Mouse (Mus musculus): ENCODE measurements at regions not wholly inside any gene's neighbourhood (a gene's known extent, or its start where the extent isn't known, plus 50 kb on each side); places are given as distances from the start of the nearest gene placed in this dataset.

- intact Hi-C loops (cut with DNase I), result no loop called here
- DNase-seq, result no peak
Measured at GRCm38 (mm10) chr7:136556436-136556835, 338.0 kb upstream of the Mgmt start.

GRCm38 (mm10) chr7:136559536-136559935 is 334.9 kb upstream of the Mgmt start:
- no peak for DNase-seq
- intact Hi-C loops (cut with DNase I), result no loop called here

DNA sequence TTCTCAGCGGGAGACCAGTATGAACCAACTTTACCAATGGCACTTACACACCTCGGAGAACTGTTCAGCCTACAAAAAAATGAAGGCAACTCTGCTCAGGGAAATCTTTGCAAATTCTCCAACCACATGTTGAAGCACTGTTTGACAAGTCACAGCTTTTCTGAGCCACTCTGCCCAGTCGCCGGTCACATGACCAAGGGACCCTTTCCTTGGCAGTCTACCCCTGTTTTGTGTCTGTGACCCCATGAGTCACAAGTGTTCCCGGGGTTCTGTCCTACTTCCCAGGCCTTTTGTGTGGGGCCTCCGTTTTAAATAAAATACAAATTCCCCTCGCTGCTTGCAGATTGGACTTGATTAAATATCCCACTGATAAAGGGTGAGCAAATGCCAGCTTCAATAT is 323.5 kb upstream of the Mgmt start:
- peak; percentile 11 to 29 for DNase-seq
- intact Hi-C loops (cut with DNase I), result no loop called here

- intact Hi-C loops (cut with DNase I), result no loop called here
- no peak for DNase-seq
Measured at GRCm38 (mm10) chr7:136581896-136582295, 312.5 kb upstream of the Mgmt start.

DNA sequence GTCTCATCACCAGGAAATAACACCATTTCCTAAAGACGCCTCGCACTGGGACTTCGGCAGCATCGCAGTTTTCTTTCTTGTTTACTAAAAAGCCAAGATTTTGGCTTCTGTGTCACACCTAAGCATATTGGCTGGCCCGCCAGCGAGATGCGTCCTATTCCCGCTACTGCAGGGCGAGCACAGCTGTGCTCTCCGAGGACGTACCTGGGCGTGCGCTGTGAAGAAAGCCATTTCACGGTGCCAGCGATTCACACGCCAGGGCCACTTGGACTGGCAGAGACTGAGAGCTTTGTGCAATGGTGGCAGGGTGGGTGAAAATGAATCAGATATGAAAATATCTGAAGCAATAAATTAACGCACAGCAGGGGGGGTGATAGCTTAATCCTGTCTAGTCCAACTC is 310.1 kb upstream of the Mgmt start:
- no peak for DNase-seq

DNA sequence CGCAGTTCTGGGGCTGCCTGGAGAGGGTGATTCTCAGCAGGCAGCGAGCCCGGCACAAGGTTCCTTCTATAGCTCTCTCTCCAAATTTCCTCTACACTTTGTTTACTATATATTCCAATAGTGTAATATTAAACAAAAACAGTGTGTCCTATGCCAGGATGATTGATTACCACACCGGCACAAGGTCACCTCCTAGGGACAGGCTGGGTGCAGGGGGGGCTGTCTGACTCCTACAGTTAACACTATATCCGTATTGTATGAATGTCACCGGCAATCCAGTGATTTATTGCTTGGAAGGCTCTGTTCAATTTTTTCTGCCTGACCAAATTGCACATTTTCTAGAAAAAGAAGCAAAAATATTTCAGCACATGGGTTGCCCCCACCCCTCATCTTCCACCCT is 305.9 kb upstream of the Mgmt start:
- no peak for DNase-seq
- intact Hi-C loops (cut with DNase I), result no loop called here

More for the DNA sequence above, 310.1 kb upstream of the Mgmt start:
- intact Hi-C loops (cut with DNase I), result no loop called here

DNA sequence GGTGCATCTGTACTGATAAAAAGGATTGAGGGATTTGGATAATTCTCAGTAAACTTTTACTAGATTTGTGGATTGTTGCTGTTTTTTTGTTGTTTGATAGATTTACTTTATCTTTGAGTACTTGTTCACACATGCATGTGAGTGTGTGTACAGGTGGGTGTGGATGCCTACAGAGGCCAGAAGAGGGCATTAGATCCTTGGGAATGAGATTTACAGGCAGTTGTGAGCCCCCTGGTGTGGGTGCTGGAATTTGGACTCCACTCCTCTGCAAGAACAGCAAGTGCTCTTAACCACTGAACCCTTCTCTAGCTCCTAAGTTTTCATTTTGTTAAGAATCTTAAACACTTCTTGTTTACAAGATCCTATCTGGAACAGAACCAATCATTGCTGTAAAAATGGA is 303.5 kb upstream of the Mgmt start:
- intact Hi-C loops (cut with DNase I), result no loop called here
- DNase-seq, result no peak

DNA sequence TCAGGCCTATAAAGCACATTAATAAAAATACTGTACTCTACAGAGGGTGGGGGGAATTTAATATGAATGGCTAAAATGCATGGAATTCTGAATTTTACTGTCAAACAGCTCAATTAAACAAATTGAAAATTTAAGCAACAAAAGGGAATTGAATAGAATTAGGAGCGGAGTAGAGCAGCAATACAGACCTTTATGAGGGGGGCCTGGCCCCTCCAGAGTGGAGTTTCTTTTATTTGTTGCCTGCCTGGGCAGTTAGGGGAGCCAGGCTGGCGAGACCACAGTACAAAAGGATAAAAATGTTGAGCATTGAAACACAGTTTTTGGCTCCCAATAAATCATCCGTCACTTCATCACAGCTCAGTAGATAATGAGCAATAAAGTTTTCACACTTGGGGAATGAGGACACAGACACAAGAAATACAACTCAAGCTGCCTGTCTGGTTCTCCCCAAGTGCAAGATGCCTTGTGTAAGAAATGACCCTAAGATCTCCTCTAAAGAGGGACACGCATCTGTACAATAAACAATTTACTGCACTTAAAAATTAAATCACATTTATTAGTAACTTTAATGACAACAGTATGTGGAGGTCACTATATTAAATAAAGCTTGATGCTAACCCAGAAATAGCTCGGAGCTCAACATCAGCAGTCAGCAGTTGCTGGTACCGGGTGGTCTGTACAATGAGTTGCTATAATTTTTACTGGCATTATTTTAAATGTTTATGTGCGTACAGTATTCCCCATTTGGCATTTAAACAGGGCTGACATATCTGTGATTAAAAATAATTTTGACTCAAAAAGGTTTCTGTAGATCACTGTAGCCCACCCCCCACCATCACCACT is 286.9 kb upstream of the Mgmt start:
- intact Hi-C loops (cut with DNase I), result loop anchor here (10.0 kb wide), 1 partner anchor 63 kb away; no protein-coding TSS in a partner anchor
- no peak for DNase-seq

GRCm38 (mm10) chr7:136613496-136613895 is 280.9 kb upstream of the Mgmt start:
- DNase-seq, result peak; percentile 47 to 57
- intact Hi-C loops (cut with DNase I), result no loop called here

- DNase-seq, result no peak
- intact Hi-C loops (cut with DNase I), result no loop called here
Measured at GRCm38 (mm10) chr7:136624496-136624895, 269.9 kb upstream of the Mgmt start.

- DNase-seq, result peak; percentile 46 to 48
- intact Hi-C loops (cut with DNase I), result no loop called here
Measured at GRCm38 (mm10) chr7:136631089-136631488, 263.3 kb upstream of the Mgmt start.

- intact Hi-C loops (cut with DNase I), result no loop called here
- DNase-seq, result no peak
Measured at GRCm38 (mm10) chr7:136640160-136640559, 254.3 kb upstream of the Mgmt start.

- intact Hi-C loops (cut with DNase I), result no loop called here
Measured at GRCm38 (mm10) chr7:136640771-136641170, 253.6 kb upstream of the Mgmt start.

GRCm38 (mm10) chr7:136649796-136650195 is 244.6 kb upstream of the Mgmt start:
- no peak for DNase-seq
- intact Hi-C loops (cut with DNase I), result no loop called here

More at GRCm38 (mm10) chr7:136640771-136641170, 253.6 kb upstream of the Mgmt start:
- DNase-seq, result no peak

DNA sequence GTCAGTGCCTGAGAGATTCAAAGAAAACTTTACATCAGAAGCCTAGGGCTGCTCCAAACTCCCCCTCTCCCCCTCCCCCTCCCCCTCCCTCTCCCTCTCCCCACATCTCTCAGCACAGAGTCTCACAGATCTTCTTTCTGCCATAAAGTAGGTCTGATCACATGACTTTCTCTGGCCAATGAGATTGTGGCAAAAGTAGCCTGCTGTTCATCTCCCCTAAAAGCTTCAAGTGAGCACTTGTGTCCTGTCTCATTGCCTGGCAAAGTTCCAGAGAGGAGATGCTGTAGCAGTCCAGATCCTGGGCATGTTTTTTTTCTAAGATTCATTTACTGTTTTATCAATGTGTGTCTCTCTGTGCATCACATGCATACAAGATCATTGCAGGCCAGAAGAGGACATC is 234.5 kb upstream of the Mgmt start:
- DNase-seq, result no peak
- intact Hi-C loops (cut with DNase I), result no loop called here

GRCm38 (mm10) chr7:136660401-136660800 is 234.0 kb upstream of the Mgmt start:
- intact Hi-C loops (cut with DNase I), result no loop called here
- DNase-seq, result no peak

DNA sequence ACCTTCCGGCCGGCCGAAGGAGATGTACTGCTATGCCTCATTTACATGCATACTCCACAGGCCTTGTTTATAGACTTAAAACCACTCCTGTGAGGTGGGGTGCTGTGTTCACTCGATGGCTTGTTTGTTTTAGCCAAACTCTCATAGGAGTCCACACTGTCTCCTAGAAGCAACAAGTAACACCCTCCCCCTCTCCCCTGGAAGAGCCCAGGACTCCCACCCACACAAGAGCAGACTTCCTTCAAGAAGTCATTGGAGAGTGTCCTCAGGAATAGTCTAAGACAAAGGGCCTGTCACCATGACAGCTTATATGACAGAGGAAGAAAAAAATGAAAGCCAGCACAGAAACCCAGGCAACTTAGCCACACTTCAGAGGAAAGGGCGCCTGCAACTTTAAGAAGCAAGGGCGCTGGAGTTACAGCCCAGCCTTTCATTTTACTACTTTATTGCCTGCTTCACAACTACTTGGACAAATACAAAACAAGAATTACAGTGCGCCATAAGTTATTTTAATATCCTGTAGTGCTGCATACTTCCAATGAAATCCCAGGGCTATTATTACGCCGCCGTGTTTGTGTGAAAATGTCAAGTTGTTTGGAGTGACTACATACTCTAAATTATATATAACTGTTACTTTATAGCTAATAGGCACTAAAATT is 229.9 kb upstream of the Mgmt start:
- DNase-seq, result no peak
- intact Hi-C loops (cut with DNase I), result no loop called here

- DNase-seq, result no peak
- intact Hi-C loops (cut with DNase I), result no loop called here
Measured at GRCm38 (mm10) chr7:136665901-136666300, 228.5 kb upstream of the Mgmt start.

- intact Hi-C loops (cut with DNase I), result no loop called here
- DNase-seq, result no peak
Measured at GRCm38 (mm10) chr7:136666707-136667106, 227.7 kb upstream of the Mgmt start.

GRCm38 (mm10) chr7:136670675-136671074 is 223.7 kb upstream of the Mgmt start:
- intact Hi-C loops (cut with DNase I), result no loop called here
- DNase-seq, result no peak

- intact Hi-C loops (cut with DNase I), result no loop called here
- no peak for DNase-seq
Measured at GRCm38 (mm10) chr7:136674159-136674558, 220.3 kb upstream of the Mgmt start.

DNA sequence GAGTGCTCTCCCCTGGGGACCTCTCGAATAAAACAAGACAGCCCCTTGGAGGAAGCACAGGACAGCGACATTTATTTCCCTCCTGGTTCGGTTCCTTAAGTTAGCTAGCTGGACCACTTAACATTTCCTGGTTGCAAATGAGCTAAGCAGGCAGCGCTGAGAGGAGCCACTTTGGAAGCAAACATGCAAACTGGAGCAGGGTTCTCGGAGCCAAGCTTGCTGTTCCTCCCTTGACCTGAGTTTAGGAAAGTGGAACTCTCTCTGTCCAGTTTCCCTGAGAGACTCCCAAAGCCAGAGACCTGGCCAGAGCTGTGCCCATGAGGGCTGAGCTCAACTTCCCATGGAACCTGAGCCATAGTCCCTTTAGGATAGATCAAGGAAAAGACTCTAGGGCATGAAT is 219.4 kb upstream of the Mgmt start:
- intact Hi-C loops (cut with DNase I), result no loop called here
- peak; percentile 8 to 20 for DNase-seq

Data from heart, postnatal 14 days (tissue).